Comparison of ENCODE assay signal across 8 mouse cellular contexts in the genomic region with DNA sequence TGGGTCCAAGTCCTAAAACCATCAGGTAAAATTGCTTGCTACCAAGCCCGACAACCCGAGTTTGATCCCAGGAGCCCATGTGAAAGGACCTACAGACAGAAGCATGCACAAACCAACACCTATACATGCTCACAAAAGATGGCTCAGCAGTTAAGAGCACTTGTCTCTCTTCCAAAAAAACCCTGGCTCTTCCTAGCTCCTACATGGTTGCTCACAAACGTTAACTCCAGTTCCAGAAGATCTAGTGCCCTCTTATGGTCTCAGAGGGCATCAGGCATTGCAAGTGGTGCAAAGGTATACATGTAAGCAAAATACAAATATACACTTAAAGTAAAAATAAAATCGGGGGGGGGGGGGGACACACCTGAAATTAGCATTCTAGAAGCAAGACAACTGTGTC. TPM values are rescaled to one million over a fixed set of nuclear protein-coding genes. Genes with fewer than 3 reads are reported as not detected.
A peak's percentile ranks its signal among the peaks of the same experiment; 100 is the strongest.
DNase-seq lines count a peak whose midpoint lies in the region; ATAC-seq and TF ChIP-seq lines count a peak whose summit lies in the region.

No protein-coding gene starts in this region.

- DNase-seq in heart, postnatal 36 days: no peak
- peak; percentile 32 for DNase-seq in MN1 (ENCODE audit: low spot score)
- peak; percentile 36 for DNase-seq in heart, postnatal 0 days (ENCODE audit: low spot score)
- DNase-seq in midbrain, embryonic 14.5 days: peak; percentile 23
- no peak for DNase-seq in urinary bladder, postnatal 14 days (ENCODE audit: low spot score)
- no peak for DNase-seq in gastrocnemius, postnatal 10 days
- DNase-seq in spleen, postnatal 14 days (ENCODE audit: low spot score in 2 of 2): no peak

- H3K27me3 ChIP-seq in heart, embryonic 13.5 days (replicated peaks): no peaks in the 10 kb centered on the region
- no peaks in the 10 kb centered on the region for H3K27me3 ChIP-seq in heart, postnatal 0 days (ENCODE audit: control insufficient read depth, insufficient read depth, low read length)
- no peaks in the 10 kb centered on the region for H3K27me3 ChIP-seq in midbrain, embryonic 14.5 days (ENCODE audit: control insufficient read depth, insufficient read depth, low read length)

- 47% methylated on average over 4 of the region's 4 CpGs for WGBS in heart, embryonic 13.5 days
- WGBS in heart, postnatal 0 days: 34% methylated on average over 4 of the region's 4 CpGs
- WGBS in midbrain, embryonic 14.5 days: 56% methylated on average over 4 of the region's 4 CpGs

- peak; percentile 42 for TF ChIP-seq CTCF in heart, postnatal 0 days (IDR thresholded peaks at IDR 0.05; ENCODE audit: low read depth)

- peaks cover 30% of the 10 kb centered on the region for H3K36me3 ChIP-seq in heart, embryonic 13.5 days
- peaks cover 23% of the 10 kb centered on the region for H3K36me3 ChIP-seq in heart, postnatal 0 days (replicated peaks; ENCODE audit: control insufficient read depth, insufficient read depth, low read length)
- H3K36me3 ChIP-seq in midbrain, embryonic 14.5 days (ENCODE audit: control insufficient read depth, insufficient read depth, low read length): peaks cover 22% of the 10 kb centered on the region

- no peaks in the 10 kb centered on the region for H3K9me3 ChIP-seq in heart, embryonic 13.5 days
- no peaks in the 10 kb centered on the region for H3K9me3 ChIP-seq in heart, postnatal 0 days (replicated peaks; ENCODE audit: control insufficient read depth, low read length)
- H3K9me3 ChIP-seq in midbrain, embryonic 14.5 days (ENCODE audit: control insufficient read depth, low read length): no peaks in the 10 kb centered on the region

- H3K9ac ChIP-seq in heart, embryonic 13.5 days: peak overlapping the region; percentile 99
- H3K9ac ChIP-seq in heart, postnatal 0 days (replicated peaks; ENCODE audit: low read depth, low read length): 0 out of 2 replicates have a peak overlapping the region, but pooled peaks have one; percentile 14
- H3K9ac ChIP-seq in midbrain, embryonic 14.5 days (replicated peaks; ENCODE audit: low read length): no peak overlapping the region

- TF ChIP-seq EP300 in heart, postnatal 0 days (IDR thresholded peaks at IDR 0.05; ENCODE audit: low read depth): no peak

- no peak for ATAC-seq in heart, embryonic 13.5 days (ENCODE audit: extremely low read depth, insufficient number of reproducible peaks, low FRiP score, low TSS enrichment)
- no peak for ATAC-seq in heart, postnatal 0 days (ENCODE audit: insufficient read depth, low read depth)
- no peak for ATAC-seq in midbrain, embryonic 14.5 days (ENCODE audit: low FRiP score, low TSS enrichment)

- H3K4me2 ChIP-seq in heart, embryonic 13.5 days: peak overlapping the region; percentile 78
- peak overlapping the region; percentile 85 for H3K4me2 ChIP-seq in heart, postnatal 0 days (ENCODE audit: low read depth, low read length)
- peak overlapping the region; percentile 93 for H3K4me2 ChIP-seq in midbrain, embryonic 14.5 days (ENCODE audit: low read length)

- H3K27ac ChIP-seq in heart, embryonic 13.5 days (replicated peaks): no peak overlapping the region
- H3K27ac ChIP-seq in heart, postnatal 0 days (ENCODE audit: low read depth): no peak overlapping the region
- no peak overlapping the region for H3K27ac ChIP-seq in midbrain, embryonic 14.5 days (replicated peaks; ENCODE audit: low read depth, low read length)

- intact Hi-C loops in heart, postnatal 36 days (cut with DNase I): loop anchor here (2.0 to 5.0 kb wide), 2 partner anchors 20 to 919 kb away; partner anchors contain the start of genes Nsun4 and Urod

- H3K4me1 ChIP-seq in heart, embryonic 13.5 days: peaks cover 48% of the 10 kb centered on the region
- H3K4me1 ChIP-seq in heart, postnatal 0 days (ENCODE audit: control insufficient read depth, insufficient read depth): peaks cover 23% of the 10 kb centered on the region
- H3K4me1 ChIP-seq in midbrain, embryonic 14.5 days (ENCODE audit: control insufficient read depth, insufficient read depth, low read length): peaks cover 25% of the 10 kb centered on the region

- H3K4me3 ChIP-seq in heart, embryonic 13.5 days: peak overlapping the region; percentile 93
- peak overlapping the region; percentile 92 for H3K4me3 ChIP-seq in heart, postnatal 0 days (ENCODE audit: low read depth, low read length)
- H3K4me3 ChIP-seq in midbrain, embryonic 14.5 days (replicated peaks; ENCODE audit: low read depth, low read length): no peak overlapping the region

RNA-seq across cellular contexts. Expression of gene Uqcrh, which starts 1.7 kb away (rescaled TPM):
- 925 and 1,094 TPM in 2 replicates for polyA plus RNA-seq in heart, embryonic 13.5 days (2015; fragmentation: Nextera tagmentation; extraction: Ambion mirVana)
- total RNA-seq in heart, postnatal 36 days (2021): 1,000 to 10,000 TPM; 1,926 to 1,984 TPM
- total RNA-seq in heart, postnatal 0 days (2014; rRNA removed; ENCODE audit: low replicate concordance): 1,024 and 1,032 TPM in 2 replicates
- 2,231 and 2,302 TPM in 2 replicates for polyA plus RNA-seq in heart, postnatal 0 days (2015; fragmentation: Nextera tagmentation; extraction: Ambion mirVana)
- polyA plus RNA-seq in midbrain, embryonic 14.5 days (2014; fragmentation: Nextera tagmentation; extraction: Ambion mirVana): 405 and 483 TPM in 2 replicates
- total RNA-seq in gastrocnemius, postnatal 10 days (2021): 100 to 1,000 TPM; 741 to 954 TPM

RNA-seq across cellular contexts. Expression of gene Lrrc41, which starts 1.9 kb away (rescaled TPM):
- 49.5 and 52.2 TPM in 2 replicates for polyA plus RNA-seq in heart, embryonic 13.5 days (2015; fragmentation: Nextera tagmentation; extraction: Ambion mirVana)
- total RNA-seq in heart, postnatal 36 days (2021): 10 to 100 TPM; 24.0 to 26.3 TPM
- 69.4 and 85.5 TPM in 2 replicates for total RNA-seq in heart, postnatal 0 days (2014; rRNA removed; ENCODE audit: low replicate concordance)
- 32.2 and 35.9 TPM in 2 replicates for polyA plus RNA-seq in heart, postnatal 0 days (2015; fragmentation: Nextera tagmentation; extraction: Ambion mirVana)
- 72.6 and 75.2 TPM in 2 replicates for polyA plus RNA-seq in midbrain, embryonic 14.5 days (2014; fragmentation: Nextera tagmentation; extraction: Ambion mirVana)
- total RNA-seq in gastrocnemius, postnatal 10 days (2021): 10 to 100 TPM; 26.8 to 31.2 TPM

RNA-seq across cellular contexts. Expression of gene Nsun4, which starts 19.5 kb away (rescaled TPM):
- polyA plus RNA-seq in heart, embryonic 13.5 days (2015; fragmentation: Nextera tagmentation; extraction: Ambion mirVana): 24.9 and 25.3 TPM in 2 replicates
- total RNA-seq in heart, postnatal 36 days (2021): 10 to 100 TPM; 26.9 to 30.8 TPM
- total RNA-seq in heart, postnatal 0 days (2014; rRNA removed; ENCODE audit: low replicate concordance): 43.5 and 54.8 TPM in 2 replicates
- 33.9 and 34.2 TPM in 2 replicates for polyA plus RNA-seq in heart, postnatal 0 days (2015; fragmentation: Nextera tagmentation; extraction: Ambion mirVana)
- polyA plus RNA-seq in midbrain, embryonic 14.5 days (2014; fragmentation: Nextera tagmentation; extraction: Ambion mirVana): 11.5 and 13.6 TPM in 2 replicates
- 10 to 100 TPM; 12.4 to 12.9 TPM for total RNA-seq in gastrocnemius, postnatal 10 days (2021)

RNA-seq across cellular contexts. Expression of gene Rad54l, which starts 50.3 kb away (rescaled TPM):
- polyA plus RNA-seq in heart, embryonic 13.5 days (2015; fragmentation: Nextera tagmentation; extraction: Ambion mirVana): 20.9 and 21.5 TPM in 2 replicates
- under 1 TPM; 0.22 TPM for total RNA-seq in heart, postnatal 36 days (2021)
- total RNA-seq in heart, postnatal 0 days (2014; rRNA removed; ENCODE audit: low replicate concordance): 7.7 and 8.0 TPM in 2 replicates
- 3.8 and 4.4 TPM in 2 replicates for polyA plus RNA-seq in heart, postnatal 0 days (2015; fragmentation: Nextera tagmentation; extraction: Ambion mirVana)
- 5.3 and 10.5 TPM in 2 replicates for polyA plus RNA-seq in midbrain, embryonic 14.5 days (2014; fragmentation: Nextera tagmentation; extraction: Ambion mirVana)
- total RNA-seq in gastrocnemius, postnatal 10 days (2021): 1 to 10 TPM; 2.2 to 3.6 TPM

RNA-seq across cellular contexts. Expression of gene Pomgnt1, which starts 50.5 kb away (rescaled TPM):
- 56.9 and 61.5 TPM in 2 replicates for polyA plus RNA-seq in heart, embryonic 13.5 days (2015; fragmentation: Nextera tagmentation; extraction: Ambion mirVana)
- 10 to 100 TPM; 63.5 to 66.3 TPM for total RNA-seq in heart, postnatal 36 days (2021)
- total RNA-seq in heart, postnatal 0 days (2014; rRNA removed; ENCODE audit: low replicate concordance): 77.5 and 91.3 TPM in 2 replicates
- 56.9 and 59.6 TPM in 2 replicates for polyA plus RNA-seq in heart, postnatal 0 days (2015; fragmentation: Nextera tagmentation; extraction: Ambion mirVana)
- polyA plus RNA-seq in midbrain, embryonic 14.5 days (2014; fragmentation: Nextera tagmentation; extraction: Ambion mirVana): 55.0 and 66.4 TPM in 2 replicates
- total RNA-seq in gastrocnemius, postnatal 10 days (2021): 10 to 100 TPM; 53.7 to 55.1 TPM

Comparison
In these comparisons a context has a peak if more than half of its experiments do, and no peak if none do; other contexts are left out.
1. DNase-seq: peak in MN1 (single experiment), heart, postnatal 0 days (single experiment) and midbrain, embryonic 14.5 days (single experiment); none in heart, postnatal 36 days (0 of 2), urinary bladder, postnatal 14 days (single experiment), gastrocnemius, postnatal 10 days (single experiment) and spleen, postnatal 14 days (0 of 2).
2. Peak in every context shown above with its lines, with median percentiles within 50 percentile points of each other: H3K4me2 ChIP-seq.